Mouse (Mus musculus) liver, embryonic 11.5 days (tissue): ENCODE results near the gene Pllp. TPM values are rescaled to one million over a fixed set of nuclear protein-coding genes. Genes with fewer than 3 reads are reported as not detected.

Source experiments
- ATAC-seq: fragments of 200-750 bp; cut with Nextera tagmentation; replicated peaks from 2 replicates; pipeline ENCODE4 v1.8.0; 2017; ENCODE audit warnings: moderate number of reproducible peaks, mild to moderate bottlenecking, moderate TSS enrichment, moderate library complexity; ENCODE audit not compliant: low FRiP score
- DNase-seq: peaks from one replicate; pipeline ENCODE4 v3.0.0-alpha.2; 2017; ENCODE audit warnings: low spot score
- H3K27ac ChIP-seq: fragments of 300-500 bp; sonication (generic); 2 replicates; pipeline ENCODE4 v1.5.1; 2014; ENCODE audit warnings: mild to moderate bottlenecking, low read depth, low read length, control low read depth
- H3K27me3 ChIP-seq: fragments of 300-500 bp; sonication (generic); replicated peaks from 2 replicates; pipeline ENCODE4 v1.6.1; 2014; ENCODE audit warnings: low read length, mixed read lengths; ENCODE audit not compliant: control insufficient read depth, insufficient read depth
- H3K36me3 ChIP-seq: fragments of 300-500 bp; sonication (generic); 2 replicates; pipeline ENCODE4 v1.6.1; 2014; ENCODE audit warnings: mild to moderate bottlenecking, low read length, moderate library complexity, mixed read lengths; ENCODE audit not compliant: control insufficient read depth, insufficient read depth
- H3K4me1 ChIP-seq: fragments of 300-500 bp; sonication (generic); replicated peaks from 2 replicates; pipeline ENCODE4 v1.6.1; 2014; ENCODE audit warnings: low read length, mixed read lengths; ENCODE audit not compliant: control insufficient read depth, insufficient read depth
- H3K4me2 ChIP-seq: fragments of 300-500 bp; sonication (generic); 2 replicates; pipeline ENCODE4 v1.6.1; 2014; ENCODE audit warnings: mild to moderate bottlenecking, control low read depth, moderate library complexity
- H3K4me3 ChIP-seq: fragments of 300-500 bp; sonication (generic); 2 replicates; pipeline ENCODE4 v1.5.1; 2014; ENCODE audit warnings: low read depth, low read length, control low read depth
- H3K9ac ChIP-seq: fragments of 300-500 bp; sonication (generic); 2 replicates; pipeline ENCODE4 v1.6.1; 2014; ENCODE audit warnings: low read depth, low read length, control low read depth
- H3K9me3 ChIP-seq: fragments of 300-500 bp; sonication (generic); 2 replicates; pipeline ENCODE4 v1.6.1; 2016; ENCODE audit warnings: low read length, inconsistent platforms, mixed read lengths; ENCODE audit not compliant: control insufficient read depth
- WGBS: fragments of 180-500 bp; shearing (Covaris S2); extraction: QIAGEN DNeasy Blood & Tissue Kit; methylation state at CpG from one replicate; pipeline ENCODE4 v1.1.7; 2014; 5-methylcytosine and 5-hydroxymethylcytosine counted together
- polyA plus RNA-seq: library from polyadenylated mRNA; unstranded; fragments of >200 nt; fragmentation: Nextera tagmentation; extraction: Ambion mirVana; gene quantifications from 2 replicates; pipeline ENCODE4 v1.2.1, GENCODE M21; 2014

Pllp gene
- polyA plus RNA-seq, 1 experiment from 2014 or later, result 3.4 TPM

- no peak overlapping the region for H3K9ac ChIP-seq
- 69% methylated on average over 9 of the region's 9 CpGs for WGBS
- no peaks in the 10 kb centered on the region for H3K9me3 ChIP-seq
- ATAC-seq (no peak), DNase-seq (no peak)
- H3K36me3 ChIP-seq, result no peaks in the 10 kb centered on the region
- no peak overlapping the region for H3K4me3 ChIP-seq
- no peak overlapping the region for H3K27ac ChIP-seq
- H3K4me1 ChIP-seq, result peaks cover 3% of the 10 kb centered on the region; the same call in 1 of the 2 replicates
- H3K4me2 ChIP-seq, result no peak overlapping the region
- no peaks in the 10 kb centered on the region for H3K27me3 ChIP-seq
These were observed 10.8 kb upstream of the Pllp start for GRCm38 (mm10) chr8:94706732-94707395.

- peaks cover 3% of the 10 kb centered on the region; the same call in 1 of the 2 replicates for H3K4me1 ChIP-seq
- DNase-seq, result no peak
- no peak overlapping the region for H3K4me2 ChIP-seq
- no peak overlapping the region for H3K27ac ChIP-seq
- 76% methylated on average over 10 of the region's 10 CpGs for WGBS
- H3K36me3 ChIP-seq, result no peaks in the 10 kb centered on the region
- ATAC-seq, result no peak
- no peak overlapping the region for H3K9ac ChIP-seq
- H3K4me3 ChIP-seq, result no peak overlapping the region
- H3K9me3 ChIP-seq, result no peaks in the 10 kb centered on the region
- H3K27me3 ChIP-seq, result no peaks in the 10 kb centered on the region
These were observed 9.6 kb upstream of the Pllp start for GRCm38 (mm10) chr8:94705581-94706245.

GRCm38 (mm10) chr8:94704669-94704984, 8.5 kb upstream of the Pllp start:
- peaks cover 3% of the 10 kb centered on the region; the same call in 1 of the 2 replicates for H3K4me1 ChIP-seq
- peak overlapping the region; percentile 58 for H3K9ac ChIP-seq
- 15% methylated on average over 9 of the region's 9 CpGs for WGBS
- no peak overlapping the region for H3K27ac ChIP-seq
- H3K36me3 ChIP-seq, result no peaks in the 10 kb centered on the region
- peak overlapping the region; percentile 53 for H3K4me3 ChIP-seq
- H3K27me3 ChIP-seq, result no peaks in the 10 kb centered on the region
- H3K9me3 ChIP-seq, result no peaks in the 10 kb centered on the region
- H3K4me2 ChIP-seq, result peak overlapping the region; percentile 82
- ATAC-seq (no peak), DNase-seq (no peak)

- Histone ChIP-seq H3K4me1 (peaks cover 3% of the 10 kb centered on the region; the same call in 1 of the 2 replicates), H3K4me3 (peak overlapping the region; percentile 66), H3K27ac (no peak overlapping the region), H3K9me3 (no peaks in the 10 kb centered on the region), H3K36me3 (no peaks in the 10 kb centered on the region), H3K27me3 (no peaks in the 10 kb centered on the region), H3K4me2 (peak overlapping the region; percentile 82), H3K9ac (peak overlapping the region; percentile 58)
- ATAC-seq (peak; percentile 86), DNase-seq (peak; percentile 99)
- WGBS, result under 1% methylated on average over 35 of the region's 35 CpGs
These were observed 8.0 kb upstream of the Pllp start for GRCm38 (mm10) chr8:94703972-94704668.

- WGBS, result under 1% methylated on average over 35 of the region's 35 CpGs
- peak overlapping the region; percentile 66 for H3K4me3 ChIP-seq
- ATAC-seq (peak; percentile 91), DNase-seq (peak; percentile 86)
- H3K4me1 ChIP-seq, result peaks cover 3% of the 10 kb centered on the region; the same call in 1 of the 2 replicates
- H3K9me3 ChIP-seq, result no peaks in the 10 kb centered on the region
- peak overlapping the region; percentile 76 for H3K4me2 ChIP-seq
- H3K9ac ChIP-seq, result peak overlapping the region; percentile 61
- H3K27me3 ChIP-seq, result peaks cover under 1% of the 10 kb centered on the region
- no peak overlapping the region; the same call in 1 of the 2 replicates for H3K27ac ChIP-seq
- H3K36me3 ChIP-seq, result no peaks in the 10 kb centered on the region
These were observed 7.1 kb upstream of the Pllp start for GRCm38 (mm10) chr8:94702844-94703813.

GRCm38 (mm10) chr8:94702156-94702555, 6.1 kb upstream of the Pllp start:
- no peak for DNase-seq
- peak overlapping the region; percentile 66; the same call in 1 of the 2 replicates for H3K4me3 ChIP-seq
- no peak for ATAC-seq

GRCm38 (mm10) chr8:94700421-94700935, 4.4 kb upstream of the Pllp start:
- no peaks in the 10 kb centered on the region for H3K9me3 ChIP-seq
- H3K4me3 ChIP-seq, result no peak overlapping the region
- DNase-seq (peak; percentile 19), ATAC-seq (no peak)
- WGBS, result 70% methylated on average over 4 of the region's 4 CpGs
- no peak overlapping the region for H3K27ac ChIP-seq
- peaks cover 23% of the 10 kb centered on the region for H3K27me3 ChIP-seq
- H3K4me2 ChIP-seq, result no peak overlapping the region
- H3K9ac ChIP-seq, result no peak overlapping the region
- no peaks in the 10 kb centered on the region for H3K36me3 ChIP-seq
- H3K4me1 ChIP-seq, result peaks cover 8% of the 10 kb centered on the region; the same call in 1 of the 2 replicates

More at GRCm38 (mm10) chr8:94702156-94702555, 6.1 kb upstream of the Pllp start:
- no peaks in the 10 kb centered on the region for H3K9me3 ChIP-seq
- H3K27ac ChIP-seq, result no peak overlapping the region
- H3K27me3 ChIP-seq, result peaks cover 6% of the 10 kb centered on the region
- H3K9ac ChIP-seq, result no peak overlapping the region
- peak overlapping the region; percentile 76 for H3K4me2 ChIP-seq
- WGBS, result 61% methylated on average over 3 of the region's 3 CpGs
- H3K4me1 ChIP-seq, result peaks cover 3% of the 10 kb centered on the region; the same call in 1 of the 2 replicates
- no peaks in the 10 kb centered on the region for H3K36me3 ChIP-seq

GRCm38 (mm10) chr8:94699366-94699765, 3.3 kb upstream of the Pllp start:
- DNase-seq, result peak; percentile 24
- H3K27ac ChIP-seq, result no peak overlapping the region
- H3K4me2 ChIP-seq, result no peak overlapping the region
- no peaks in the 10 kb centered on the region for H3K9me3 ChIP-seq
- H3K36me3 ChIP-seq, result no peaks in the 10 kb centered on the region
- no peak for ATAC-seq
- no peak overlapping the region for H3K9ac ChIP-seq
- no peak overlapping the region for H3K4me3 ChIP-seq
- H3K4me1 ChIP-seq, result peaks cover 8% of the 10 kb centered on the region; the same call in 1 of the 2 replicates
- WGBS, result 74% methylated on average over 16 of the region's 16 CpGs
- peaks cover 34% of the 10 kb centered on the region for H3K27me3 ChIP-seq
